Mouse (Mus musculus): ENCODE measurements around the gene Hs3st3a1. TPM values are rescaled to one million over a fixed set of nuclear protein-coding genes. Genes with fewer than 3 reads are reported as not detected.

The Hs3st3a1 gene
- polyA plus RNA-seq, 1 experiment = not detected

GRCm38 (mm10) chr11:64435546-64436411 lies 647 bp downstream of the Hs3st3a1 start:
- no peak for TF ChIP-seq POLR2A (IDR thresholded peaks at IDR 0.05; ENCODE audit: borderline replicate concordance, control insufficient read depth, low read depth, low read length)
- no peak overlapping the region for H3K27ac ChIP-seq (ENCODE audit: control insufficient read depth, insufficient read depth, low read depth, low read length, poor library complexity)
- H3K4me1 ChIP-seq (ENCODE audit: control insufficient read depth, insufficient read depth, low read length) = no peaks in the 10 kb centered on the region
- no peak overlapping the region for H3K4me3 ChIP-seq (replicated peaks; ENCODE audit: control insufficient read depth, low read depth, low read length)
- WGBS = 1% methylated on average over 80 of the region's 81 CpGs

- Histone ChIP-seq H3K4me1 (ENCODE audit: control insufficient read depth, insufficient read depth, low read length) (no peaks in the 10 kb centered on the region), H3K27ac (ENCODE audit: control insufficient read depth, insufficient read depth, low read depth, low read length, poor library complexity) (no peak within 1 kb of the TSS), H3K4me3 (replicated peaks; ENCODE audit: control insufficient read depth, low read depth, low read length) (no peak within 1 kb of the TSS)
- TF ChIP-seq CTCF (IDR thresholded peaks at IDR 0.05; ENCODE audit: control insufficient read depth, insufficient read depth, low read length) = no peak
- TF ChIP-seq POLR2A (IDR thresholded peaks at IDR 0.05; ENCODE audit: borderline replicate concordance, control insufficient read depth, low read depth, low read length) = no peak
- 2% methylated on average over 21 of the region's 24 CpGs for WGBS
Observed at GRCm38 (mm10) chr11:64436412-64436727, 1.2 kb downstream of the Hs3st3a1 start, which contains the start of gene F930015N05Rik. F930015N05Rik (minus strand) TSS chr11:64436653.

GRCm38 (mm10) chr11:64436791-64437298 lies 1.7 kb downstream of the Hs3st3a1 start:
- Histone ChIP-seq H3K4me1 (ENCODE audit: control insufficient read depth, insufficient read depth, low read length) (no peaks in the 10 kb centered on the region), H3K27ac (ENCODE audit: control insufficient read depth, insufficient read depth, low read depth, low read length, poor library complexity) (no peak overlapping the region), H3K4me3 (replicated peaks; ENCODE audit: control insufficient read depth, low read depth, low read length) (no peak overlapping the region)
- WGBS = 23% methylated on average over 5 of the region's 5 CpGs
- no peak for TF ChIP-seq POLR2A (IDR thresholded peaks at IDR 0.05; ENCODE audit: borderline replicate concordance, control insufficient read depth, low read depth, low read length)
- no peak for TF ChIP-seq CTCF (IDR thresholded peaks at IDR 0.05; ENCODE audit: control insufficient read depth, insufficient read depth, low read length)

- TF ChIP-seq POLR2A (IDR thresholded peaks at IDR 0.05; ENCODE audit: borderline replicate concordance, control insufficient read depth, low read depth, low read length) (no peak), CTCF (IDR thresholded peaks at IDR 0.05; ENCODE audit: control insufficient read depth, insufficient read depth, low read length) (no peak)
- Histone ChIP-seq H3K27ac (ENCODE audit: control insufficient read depth, insufficient read depth, low read depth, low read length, poor library complexity) (no peak overlapping the region), H3K4me3 (replicated peaks; ENCODE audit: control insufficient read depth, low read depth, low read length) (no peak overlapping the region), H3K4me1 (ENCODE audit: control insufficient read depth, insufficient read depth, low read length) (no peaks in the 10 kb centered on the region)
- WGBS = 80% methylated on average over 3 of the region's 3 CpGs
Observed at GRCm38 (mm10) chr11:64437721-64438120, 2.6 kb downstream of the Hs3st3a1 start.

- 13% methylated on average over 3 of the region's 3 CpGs for WGBS
- TF ChIP-seq POLR2A (IDR thresholded peaks at IDR 0.05; ENCODE audit: borderline replicate concordance, control insufficient read depth, low read depth, low read length) (no peak), CTCF (IDR thresholded peaks at IDR 0.05; ENCODE audit: control insufficient read depth, insufficient read depth, low read length) (no peak)
- H3K27ac ChIP-seq (ENCODE audit: control insufficient read depth, insufficient read depth, low read depth, low read length, poor library complexity) = no peak overlapping the region
Observed at GRCm38 (mm10) chr11:64438909-64439308, 3.8 kb downstream of the Hs3st3a1 start.

GRCm38 (mm10) chr11:64442119-64442518 lies 7.0 kb downstream of the Hs3st3a1 start:
- Histone ChIP-seq H3K27ac (ENCODE audit: control insufficient read depth, insufficient read depth, low read depth, low read length, poor library complexity) (no peak overlapping the region), H3K4me1 (ENCODE audit: control insufficient read depth, insufficient read depth, low read length) (no peaks in the 10 kb centered on the region), H3K4me3 (replicated peaks; ENCODE audit: control insufficient read depth, low read depth, low read length) (no peak overlapping the region)
- WGBS = 45% methylated on average over 8 of the region's 8 CpGs
- TF ChIP-seq POLR2A (IDR thresholded peaks at IDR 0.05; ENCODE audit: borderline replicate concordance, control insufficient read depth, low read depth, low read length) = no peak

More at GRCm38 (mm10) chr11:64438909-64439308, 3.8 kb downstream of the Hs3st3a1 start:
- Histone ChIP-seq H3K4me1 (ENCODE audit: control insufficient read depth, insufficient read depth, low read length) (no peaks in the 10 kb centered on the region), H3K4me3 (replicated peaks; ENCODE audit: control insufficient read depth, low read depth, low read length) (no peak overlapping the region)

GRCm38 (mm10) chr11:64442701-64443100 lies 7.6 kb downstream of the Hs3st3a1 start:
- WGBS = 45% methylated on average over 3 of the region's 3 CpGs
- H3K4me1 ChIP-seq (ENCODE audit: control insufficient read depth, insufficient read depth, low read length) = no peaks in the 10 kb centered on the region
- H3K4me3 ChIP-seq (replicated peaks; ENCODE audit: control insufficient read depth, low read depth, low read length) = no peak overlapping the region
- TF ChIP-seq CTCF (IDR thresholded peaks at IDR 0.05; ENCODE audit: control insufficient read depth, insufficient read depth, low read length) (no peak), POLR2A (IDR thresholded peaks at IDR 0.05; ENCODE audit: borderline replicate concordance, control insufficient read depth, low read depth, low read length) (no peak)
- no peak overlapping the region for H3K27ac ChIP-seq (ENCODE audit: control insufficient read depth, insufficient read depth, low read depth, low read length, poor library complexity)

GRCm38 (mm10) chr11:64445227-64445626 lies 10.1 kb downstream of the Hs3st3a1 start:
- TF ChIP-seq CTCF (IDR thresholded peaks at IDR 0.05; ENCODE audit: control insufficient read depth, insufficient read depth, low read length) = no peak
- Histone ChIP-seq H3K4me1 (ENCODE audit: control insufficient read depth, insufficient read depth, low read length) (no peaks in the 10 kb centered on the region), H3K27ac (ENCODE audit: control insufficient read depth, insufficient read depth, low read depth, low read length, poor library complexity) (no peak overlapping the region), H3K4me3 (replicated peaks; ENCODE audit: control insufficient read depth, low read depth, low read length) (no peak overlapping the region)
- WGBS = 77% methylated on average over 1 of the region's 1 CpGs

Measured in bone marrow, adult 2 months (tissue).